Mouse (Mus musculus): Measurements from ENCODE around the gene Rhd.

Gene Rhd

GRCm38 (mm10) chr4:134856501-134856900 lies 7.8 kb upstream of the Rhd start:
- no peak for DNase-seq (ENCODE audit: low spot score in 2 of 2)

- no peak for DNase-seq (ENCODE audit: low spot score in 2 of 2)
Observed at GRCm38 (mm10) chr4:134858494-134858893, 5.8 kb upstream of the Rhd start.

GRCm38 (mm10) chr4:134861884-134862283 lies 2.5 kb upstream of the Rhd start:
- DNase-seq (ENCODE audit: low spot score in 2 of 2), result no peak

GRCm38 (mm10) chr4:134862996-134863395 lies 1.3 kb upstream of the Rhd start:
- no peak for DNase-seq (ENCODE audit: low spot score in 2 of 2)

GRCm38 (mm10) chr4:134865340-134865739 lies 1.0 kb downstream of the Rhd start:
- no peak for DNase-seq (ENCODE audit: low spot score in 2 of 2)

- DNase-seq (ENCODE audit: low spot score in 2 of 2), result no peak
Observed at GRCm38 (mm10) chr4:134865789-134866188, 1.5 kb downstream of the Rhd start.

GRCm38 (mm10) chr4:134867213-134867612 lies 2.9 kb downstream of the Rhd start:
- DNase-seq (ENCODE audit: low spot score in 2 of 2), result no peak

- DNase-seq (ENCODE audit: low spot score in 2 of 2), result no peak
Observed at GRCm38 (mm10) chr4:134867661-134868060, 3.3 kb downstream of the Rhd start.

- no peak for DNase-seq (ENCODE audit: low spot score in 2 of 2)
Observed at GRCm38 (mm10) chr4:134868065-134868464, 3.7 kb downstream of the Rhd start.

GRCm38 (mm10) chr4:134868490-134868889 lies 4.2 kb downstream of the Rhd start:
- no peak for DNase-seq (ENCODE audit: low spot score in 2 of 2)

- no peak for DNase-seq (ENCODE audit: low spot score in 2 of 2)
Observed at GRCm38 (mm10) chr4:134869068-134869730, 4.9 kb downstream of the Rhd start.

- DNase-seq (ENCODE audit: low spot score in 2 of 2), result no peak
Observed at GRCm38 (mm10) chr4:134869815-134870375, 5.6 kb downstream of the Rhd start.

- no peak for DNase-seq (ENCODE audit: low spot score in 2 of 2)
Observed at GRCm38 (mm10) chr4:134871477-134871876, 7.1 kb downstream of the Rhd start.

GRCm38 (mm10) chr4:134871950-134872349 lies 7.6 kb downstream of the Rhd start:
- no peak for DNase-seq (ENCODE audit: low spot score in 2 of 2)

- no peak for DNase-seq (ENCODE audit: low spot score in 2 of 2)
Observed at GRCm38 (mm10) chr4:134876171-134876570, 11.8 kb downstream of the Rhd start.

GRCm38 (mm10) chr4:134879410-134879981 lies 15.2 kb downstream of the Rhd start:
- peak; percentile 69 to 82 for DNase-seq (ENCODE audit: low spot score in 2 of 2)

- DNase-seq (ENCODE audit: low spot score in 2 of 2), result no peak
Observed at GRCm38 (mm10) chr4:134880041-134880440, 15.7 kb downstream of the Rhd start.

- no peak for DNase-seq (ENCODE audit: low spot score in 2 of 2)
Observed at GRCm38 (mm10) chr4:134883266-134883665, 18.9 kb downstream of the Rhd start.

GRCm38 (mm10) chr4:134883808-134884207 lies 19.5 kb downstream of the Rhd start:
- no peak for DNase-seq (ENCODE audit: low spot score in 2 of 2)

- no peak for DNase-seq (ENCODE audit: low spot score in 2 of 2)
Observed at GRCm38 (mm10) chr4:134884364-134884763, 20.0 kb downstream of the Rhd start.

- DNase-seq (ENCODE audit: low spot score in 2 of 2), result peak; percentile 67 to 77
Observed at GRCm38 (mm10) chr4:134892096-134892495, 27.8 kb downstream of the Rhd start.

GRCm38 (mm10) chr4:134897256-134897655 lies 32.9 kb downstream of the Rhd start:
- no peak for DNase-seq (ENCODE audit: low spot score in 2 of 2)

- no peak for DNase-seq (ENCODE audit: low spot score in 2 of 2)
Observed at GRCm38 (mm10) chr4:134901126-134901525, 36.8 kb downstream of the Rhd start.

Data from right cerebral cortex, postnatal 10 days (tissue).